Mouse (Mus musculus) erythroblast, embryonic 14.5 days (primary cell): ENCODE data around the gene Xpnpep3.

Source experiments
- GATA1 ChIP-seq: IDR thresholded peaks from 2 replicates; pipeline ENCODE4 v1.6.1; 2012; ENCODE audit warnings: low read length, inconsistent platforms, mixed read lengths
- TAL1 ChIP-seq: IDR thresholded peaks from 3 replicates; pipeline ENCODE4 v1.6.1; 2012; ENCODE audit warnings: low read length, inconsistent platforms, mixed read lengths

- TF ChIP-seq TAL1: no peak
- TF ChIP-seq GATA1: no peak
Measured at GRCm38 (mm10) chr15:81422156-81422681, 22.3 kb downstream of the Xpnpep3 start.
